Mouse (Mus musculus) CD4-positive, CD25-positive, alpha-beta regulatory T cell, adult 4 months (primary cell): ENCODE measurements at regions not wholly inside any gene's neighbourhood (a gene's known extent, or its start where the extent isn't known, plus 50 kb on each side); places are given as distances from the start of the nearest gene placed in this dataset.

Experiments
- ATAC-seq: one replicate; pipeline ENCODE4 v1.8.0; 2017

GRCm38 (mm10) chr7:117875241-117875640 is 240.7 kb downstream of the Rps15a start:
- no peak for ATAC-seq

GRCm38 (mm10) chr7:117859419-117859818 is 256.6 kb downstream of the Rps15a start:
- no peak for ATAC-seq

DNA sequence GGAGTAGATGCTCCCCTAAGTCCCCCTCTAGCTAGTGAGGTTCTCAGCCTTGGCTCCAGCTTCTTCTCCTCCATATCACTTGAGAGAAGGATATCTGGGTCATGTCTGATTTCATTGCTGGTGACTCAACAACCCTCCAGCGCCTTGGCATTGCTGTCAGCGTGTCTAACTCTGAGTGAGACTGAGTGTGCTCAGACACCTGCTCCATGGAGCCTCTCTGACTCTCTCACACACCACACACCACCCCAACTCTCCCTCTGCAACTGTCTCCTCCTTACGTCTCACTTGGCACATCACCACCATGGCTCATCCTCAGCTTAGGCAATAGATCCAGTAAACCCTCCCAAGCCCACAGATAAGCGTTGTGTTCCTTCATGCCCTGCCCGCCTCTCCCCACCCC is 260.0 kb downstream of the Rps15a start:
- ATAC-seq, result no peak

GRCm38 (mm10) chr7:117853716-117854115 is 262.3 kb downstream of the Rps15a start:
- ATAC-seq, result no peak

- no peak for ATAC-seq
These were observed 263.1 kb downstream of the Rps15a start for GRCm38 (mm10) chr7:117852866-117853265.

GRCm38 (mm10) chr7:117850822-117851221 is 265.2 kb downstream of the Rps15a start:
- no peak for ATAC-seq

DNA sequence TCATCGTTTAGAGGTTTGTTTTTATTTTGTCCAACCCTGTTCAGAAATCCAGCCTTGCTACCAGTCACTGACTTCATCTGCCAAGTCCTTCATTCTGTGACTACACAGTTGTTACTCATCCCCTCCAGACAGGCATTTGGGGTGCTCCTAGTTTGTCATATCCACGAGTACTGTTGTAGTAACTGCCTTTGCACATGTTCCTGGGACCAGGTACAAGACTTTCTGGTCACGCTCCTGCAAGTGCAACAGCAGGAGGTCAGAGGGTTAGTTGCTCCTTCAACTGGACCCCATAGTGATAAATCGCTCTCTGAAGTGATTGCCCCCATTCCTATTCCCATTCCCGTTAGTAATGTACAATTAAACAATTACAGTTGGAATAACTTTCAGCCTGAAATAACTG is 269.9 kb downstream of the Rps15a start:
- no peak for ATAC-seq

- no peak for ATAC-seq
These were observed 273.2 kb downstream of the Rps15a start for GRCm38 (mm10) chr7:117842780-117843179.

- ATAC-seq, result no peak
These were observed 321.0 kb downstream of the Rps15a start for GRCm38 (mm10) chr7:117795035-117795434.

- no peak for ATAC-seq
These were observed 322.0 kb downstream of the Rps15a start for GRCm38 (mm10) chr7:117793991-117794390.

GRCm38 (mm10) chr7:117792456-117792855 is 323.5 kb downstream of the Rps15a start:
- ATAC-seq, result no peak

DNA sequence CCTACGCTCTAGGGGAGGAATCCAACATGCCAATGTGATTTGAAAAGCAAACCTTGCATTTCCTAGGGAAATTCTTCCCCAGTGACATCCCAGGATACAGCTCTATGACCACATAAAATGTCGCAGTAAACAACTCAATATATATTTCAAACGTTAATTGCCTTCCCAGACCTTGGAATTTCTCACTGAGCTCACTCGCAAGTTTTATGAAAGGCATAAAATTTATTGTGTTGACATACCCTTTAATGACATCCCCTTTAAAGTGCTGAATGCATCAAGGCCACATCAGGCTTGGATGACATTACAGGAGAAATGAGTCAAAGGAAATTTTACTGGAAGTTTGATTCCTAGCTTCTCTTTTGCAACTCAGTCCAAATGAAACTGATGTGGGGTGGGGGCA is 337.0 kb downstream of the Rps15a start:
- no peak for ATAC-seq

DNA sequence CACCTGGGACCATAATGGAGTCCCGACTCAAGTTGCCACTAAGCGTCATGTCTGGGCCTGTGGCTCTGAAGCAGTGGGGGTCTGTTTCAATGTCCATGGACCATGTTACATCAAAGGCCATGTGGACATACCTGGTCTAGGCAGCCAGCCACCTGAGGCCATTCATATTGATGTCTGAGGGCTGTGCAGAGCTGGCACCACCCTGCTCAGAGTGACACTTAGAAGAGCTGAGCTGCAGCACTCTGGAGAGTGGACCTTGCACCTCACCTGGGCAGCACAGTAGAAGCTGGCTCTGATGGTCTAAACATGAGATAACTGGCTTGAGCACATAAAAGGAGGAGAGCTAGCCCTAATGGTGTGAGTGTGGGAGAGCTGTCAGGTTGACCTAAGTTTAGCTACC is 338.1 kb downstream of the Rps15a start:
- no peak for ATAC-seq

DNA sequence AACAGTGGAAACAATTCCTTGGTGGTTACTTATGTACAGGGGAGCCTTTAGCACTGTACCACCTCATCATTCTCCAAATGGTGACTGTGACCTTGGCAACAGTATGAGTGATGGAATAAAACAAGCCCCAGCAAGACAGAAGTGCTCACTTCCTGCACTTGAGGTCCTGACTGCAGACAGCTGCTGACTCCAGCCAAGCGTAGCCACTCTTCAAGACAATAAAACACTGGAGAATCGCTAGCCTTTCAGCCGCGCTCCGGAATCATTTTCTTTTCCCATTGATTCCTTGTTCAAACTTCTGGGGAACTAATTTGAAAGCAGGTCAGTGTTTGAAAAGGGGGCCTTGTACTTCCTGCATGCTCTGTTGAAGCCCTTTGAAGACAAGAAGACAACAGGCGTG is 344.2 kb downstream of the Rps15a start:
- no peak for ATAC-seq

- ATAC-seq, result no peak
These were observed 356.5 kb downstream of the Rps15a start for GRCm38 (mm10) chr7:117759506-117759905.

DNA sequence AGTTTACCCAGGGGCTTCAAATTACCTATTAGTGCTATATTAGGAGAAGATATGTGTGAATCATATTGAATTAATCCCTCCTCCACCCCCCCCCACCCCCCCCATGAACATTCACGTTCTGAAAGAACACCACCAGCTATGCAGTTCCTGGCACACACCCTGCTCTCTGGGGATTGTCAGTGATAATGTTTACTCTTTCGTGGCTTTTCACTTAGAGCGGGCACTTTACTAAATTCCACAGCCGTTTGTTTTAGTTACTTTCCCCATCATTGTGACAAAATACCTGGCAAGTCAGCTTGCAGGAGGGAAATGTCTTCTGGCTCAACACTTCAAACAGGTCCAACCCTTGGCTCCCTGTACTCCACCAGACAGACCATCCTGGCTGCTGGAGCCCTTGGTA is 359.0 kb downstream of the Rps15a start:
- no peak for ATAC-seq

GRCm38 (mm10) chr7:117755830-117756229 is 360.2 kb downstream of the Rps15a start:
- ATAC-seq, result no peak

DNA sequence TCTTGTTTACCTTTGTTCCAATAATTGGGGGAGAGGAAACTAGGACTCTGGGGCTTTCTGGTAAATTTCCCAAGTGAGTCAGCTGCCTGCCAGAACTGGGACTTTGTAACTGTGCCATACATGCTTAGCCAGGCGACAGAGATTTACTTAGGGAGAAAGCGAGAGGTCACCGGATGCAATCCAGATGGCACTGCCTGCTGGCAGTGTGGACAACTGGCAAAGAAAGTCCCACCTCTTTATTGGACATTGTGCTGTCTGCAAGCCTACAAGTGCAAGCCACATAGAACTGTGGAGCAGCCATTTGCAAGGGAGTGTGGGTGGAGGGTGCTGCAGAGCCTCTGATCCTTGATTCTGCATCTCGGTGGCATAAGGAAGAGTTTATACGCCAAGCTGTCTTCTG is 362.7 kb downstream of the Rps15a start:
- ATAC-seq, result no peak

GRCm38 (mm10) chr7:117752302-117753185 is 363.4 kb downstream of the Rps15a start:
- ATAC-seq, result no peak

- no peak for ATAC-seq
These were observed 367.2 kb downstream of the Xylt1 start for GRCm38 (mm10) chr7:117747991-117748390.

- ATAC-seq, result no peak
These were observed 365.6 kb downstream of the Xylt1 start for GRCm38 (mm10) chr7:117746393-117746792.

- ATAC-seq, result no peak
These were observed 358.9 kb downstream of the Xylt1 start for GRCm38 (mm10) chr7:117739706-117740105.

GRCm38 (mm10) chr7:117735699-117736020 is 354.9 kb downstream of the Xylt1 start:
- ATAC-seq, result no peak

- no peak for ATAC-seq
These were observed 354.4 kb downstream of the Xylt1 start for GRCm38 (mm10) chr7:117734994-117735698.
